Mouse (Mus musculus) myocyte (in vitro differentiated cells): ENCODE data around the gene Trip12. TPM values are rescaled to one million over a fixed set of nuclear protein-coding genes. Genes with fewer than 3 reads are reported as not detected.
A peak's percentile ranks its signal among the peaks of the same experiment; 100 is the strongest.

Experiments used
- H3K27me3 ChIP-seq: one replicate; pipeline ENCODE4 v1.6.1; 2011; ENCODE audit not compliant: control insufficient read depth, insufficient read depth, insufficient read length
- H3K36me3 ChIP-seq: one replicate; pipeline ENCODE4 v1.6.1; 2011; ENCODE audit not compliant: control insufficient read depth, insufficient read depth
- H3K4me2 ChIP-seq: one replicate; pipeline ENCODE4 v1.6.1; 2011; ENCODE audit warnings: low read depth, control low read depth
- H3K4me3 ChIP-seq: one replicate; pipeline ENCODE4 v1.5.1; 2011; ENCODE audit warnings: mild to moderate bottlenecking, control low read depth, moderate library complexity
- H3K79me2 ChIP-seq: one replicate; pipeline ENCODE4 v1.6.1; 2011; ENCODE audit not compliant: control insufficient read depth, insufficient read depth
- H3ac ChIP-seq: one replicate; pipeline ENCODE4 v1.6.1; 2011; ENCODE audit not compliant: control insufficient read depth, insufficient read length
- CEBPB ChIP-seq: IDR thresholded peaks from 2 replicates; pipeline ENCODE4 v1.6.1; 2011; ENCODE audit warnings: mild to moderate bottlenecking, moderate library complexity; ENCODE audit not compliant: poor library complexity, insufficient read depth, severe bottlenecking
- E2F4 ChIP-seq: IDR thresholded peaks from one replicate; pipeline ENCODE4 v1.6.1; 2011; ENCODE audit warnings: mild to moderate bottlenecking, control low read depth, moderate library complexity; ENCODE audit not compliant: insufficient read depth
- MAX ChIP-seq: IDR thresholded peaks from one replicate; pipeline ENCODE4 v1.6.1; 2011; ENCODE audit warnings: low read depth, mild to moderate bottlenecking, control low read depth
- MYOD1 ChIP-seq, 3 experiments: IDR thresholded peaks; one replicate each; pipeline ENCODE4 v1.6.1; 2011; ENCODE audit warnings: control low read depth in 2 of 3, low read depth in 2 of 3, mild to moderate bottlenecking in 2 of 3, moderate library complexity in 1 of 3; ENCODE audit not compliant: insufficient read length in 2 of 3, control insufficient read depth in 1 of 3
- MYOG ChIP-seq, 3 experiments: IDR thresholded peaks; one replicate each; pipeline ENCODE4 v1.6.1; 2011; ENCODE audit warnings: control low read depth in 2 of 3, low read depth in 2 of 3, mild to moderate bottlenecking in 2 of 3; ENCODE audit not compliant: insufficient read length in 2 of 3, control insufficient read depth in 1 of 3, insufficient read depth in 1 of 3
- POLR2A ChIP-seq: IDR thresholded peaks from one replicate; pipeline ENCODE4 v1.6.1; 2011; ENCODE audit warnings: low read depth, mild to moderate bottlenecking, control low read depth, moderate library complexity; ENCODE audit not compliant: insufficient read length
- POLR2AphosphoS2 ChIP-seq: IDR thresholded peaks from one replicate; pipeline ENCODE4 v1.6.1; 2011; ENCODE audit warnings: low read depth, control low read depth; ENCODE audit not compliant: insufficient read length
- REST ChIP-seq: IDR thresholded peaks from one replicate; pipeline ENCODE4 v1.6.1; 2011; ENCODE audit warnings: mild to moderate bottlenecking, control low read depth, moderate library complexity; ENCODE audit not compliant: insufficient read depth, insufficient read length
- SRF ChIP-seq: IDR thresholded peaks from one replicate; pipeline ENCODE4 v1.6.1; 2011; ENCODE audit warnings: low read depth; ENCODE audit not compliant: control insufficient read depth, insufficient read length
- TCF12 ChIP-seq: IDR thresholded peaks from one replicate; pipeline ENCODE4 v1.6.1; 2011; ENCODE audit warnings: mild to moderate bottlenecking, control low read depth; ENCODE audit not compliant: poor library complexity, insufficient read depth, severe bottlenecking
- TCF3 ChIP-seq: IDR thresholded peaks from one replicate; pipeline ENCODE4 v1.6.1; 2011; ENCODE audit warnings: low read depth, control low read depth; ENCODE audit not compliant: insufficient read length
- USF1 ChIP-seq: IDR thresholded peaks from one replicate; pipeline ENCODE4 v1.6.1; 2011; ENCODE audit warnings: low read depth, mild to moderate bottlenecking, control low read depth, moderate library complexity
- polyA plus RNA-seq: library from polyadenylated mRNA; unstranded; fragments of >200 nt; fragmentation: generic; extraction: Trizol; gene quantifications from one replicate; pipeline ENCODE4 v1.2.1, GENCODE M21; 2012; ENCODE audit warnings: missing spikeins

Trip12 gene
- polyA plus RNA-seq, 1 experiment, result 52.6 TPM

- Histone ChIP-seq H3K4me3 (no peak overlapping the region), H3ac (no peak overlapping the region), H3K27me3 (no peaks in the 10 kb centered on the region), H3K36me3 (no peaks in the 10 kb centered on the region), H3K4me2 (no peak overlapping the region), H3K79me2 (no peaks in the 10 kb centered on the region)
- TF ChIP-seq SRF (no peak), POLR2AphosphoS2 (no peak), MYOD1 (IDR thresholded peaks at IDR 0.05; ENCODE audit: control insufficient read depth in 1 of 3, insufficient read length in 2 of 3, low read depth in 2 of 3) (peak in 2 of 3 experiments; percentile 8 to 49), MAX (no peak), TCF3 (no peak)
Observed at GRCm38 (mm10) chr1:84849804-84850203, 9.5 kb upstream of the Trip12 start.

GRCm38 (mm10) chr1:84848801-84849455 is 8.6 kb upstream of the Trip12 start:
- H3K4me3 ChIP-seq, result no peak overlapping the region
- H3K36me3 ChIP-seq, result no peaks in the 10 kb centered on the region
- H3K4me2 ChIP-seq, result no peak overlapping the region
- no peak for TF ChIP-seq POLR2A
- no peak for TF ChIP-seq CEBPB
- no peak for TF ChIP-seq E2F4
- TF ChIP-seq TCF3, result no peak
- no peak for TF ChIP-seq MYOG (IDR thresholded peaks at IDR 0.05; ENCODE audit: control insufficient read depth in 1 of 3, insufficient read depth in 1 of 3, insufficient read length in 2 of 3, low read depth in 2 of 3)
- no peak for TF ChIP-seq SRF
- no peak overlapping the region for H3ac ChIP-seq
- H3K79me2 ChIP-seq, result no peaks in the 10 kb centered on the region
- H3K27me3 ChIP-seq, result no peaks in the 10 kb centered on the region

- Histone ChIP-seq H3K4me2 (no peak overlapping the region), H3K79me2 (no peaks in the 10 kb centered on the region), H3K4me3 (no peak overlapping the region), H3K27me3 (no peaks in the 10 kb centered on the region), H3K36me3 (no peaks in the 10 kb centered on the region), H3ac (no peak overlapping the region)
- TF ChIP-seq USF1 (no peak), CEBPB (no peak), MYOD1 (IDR thresholded peaks at IDR 0.05; ENCODE audit: control insufficient read depth in 1 of 3, insufficient read length in 2 of 3, low read depth in 2 of 3) (no peak), MYOG (IDR thresholded peaks at IDR 0.05; ENCODE audit: control insufficient read depth in 1 of 3, insufficient read depth in 1 of 3, insufficient read length in 2 of 3, low read depth in 2 of 3) (no peak), E2F4 (no peak)
Observed at GRCm38 (mm10) chr1:84848335-84848734, 8.0 kb upstream of the Trip12 start.

- Histone ChIP-seq H3K4me3 (no peak overlapping the region), H3K36me3 (no peaks in the 10 kb centered on the region), H3K4me2 (no peak overlapping the region), H3K79me2 (no peaks in the 10 kb centered on the region), H3K27me3 (no peaks in the 10 kb centered on the region), H3ac (no peak overlapping the region)
- no peak for TF ChIP-seq REST
- no peak for TF ChIP-seq CEBPB
- no peak for TF ChIP-seq POLR2A
Observed at GRCm38 (mm10) chr1:84847698-84848097, 7.4 kb upstream of the Trip12 start.

GRCm38 (mm10) chr1:84843366-84843765 is 3.0 kb upstream of the Trip12 start:
- Histone ChIP-seq H3K27me3 (no peaks in the 10 kb centered on the region), H3K4me3 (no peak overlapping the region), H3K79me2 (peaks cover 16% of the 10 kb centered on the region), H3K36me3 (no peaks in the 10 kb centered on the region), H3K4me2 (no peak overlapping the region), H3ac (no peak overlapping the region)
- TF ChIP-seq REST, result no peak
- no peak for TF ChIP-seq E2F4
- no peak for TF ChIP-seq MAX
- no peak for TF ChIP-seq MYOG (IDR thresholded peaks at IDR 0.05; ENCODE audit: control insufficient read depth in 1 of 3, insufficient read depth in 1 of 3, insufficient read length in 2 of 3, low read depth in 2 of 3)
- no peak for TF ChIP-seq TCF12
- TF ChIP-seq SRF, result no peak
- TF ChIP-seq POLR2AphosphoS2, result no peak
- TF ChIP-seq MYOD1 (IDR thresholded peaks at IDR 0.05; ENCODE audit: control insufficient read depth in 1 of 3, insufficient read length in 2 of 3, low read depth in 2 of 3), result no peak
- TF ChIP-seq TCF3, result no peak
- no peak for TF ChIP-seq POLR2A
- TF ChIP-seq CEBPB, result no peak
